Mouse (Mus musculus) sigmoid colon, adult 10 weeks (tissue): Measurements from ENCODE around the gene Serpinb1a. TPM values are rescaled to one million over a fixed set of nuclear protein-coding genes. Genes with fewer than 3 reads are reported as not detected.

Source experiments
- polyA plus RNA-seq: library from polyadenylated mRNA; stranded (reverse); fragments of 350-450 nt; fragmentation: Illumina TruSeq; extraction: RNeasy Lipid Tissue Mini Kit (QIAGEN cat#74804); gene quantifications from one replicate; pipeline ENCODE4 v1.2.3, GENCODE M21; 2014; ENCODE audit warnings: low read depth, low replicate concordance

The Serpinb1a gene
- polyA plus RNA-seq = 685 TPM

DNA sequence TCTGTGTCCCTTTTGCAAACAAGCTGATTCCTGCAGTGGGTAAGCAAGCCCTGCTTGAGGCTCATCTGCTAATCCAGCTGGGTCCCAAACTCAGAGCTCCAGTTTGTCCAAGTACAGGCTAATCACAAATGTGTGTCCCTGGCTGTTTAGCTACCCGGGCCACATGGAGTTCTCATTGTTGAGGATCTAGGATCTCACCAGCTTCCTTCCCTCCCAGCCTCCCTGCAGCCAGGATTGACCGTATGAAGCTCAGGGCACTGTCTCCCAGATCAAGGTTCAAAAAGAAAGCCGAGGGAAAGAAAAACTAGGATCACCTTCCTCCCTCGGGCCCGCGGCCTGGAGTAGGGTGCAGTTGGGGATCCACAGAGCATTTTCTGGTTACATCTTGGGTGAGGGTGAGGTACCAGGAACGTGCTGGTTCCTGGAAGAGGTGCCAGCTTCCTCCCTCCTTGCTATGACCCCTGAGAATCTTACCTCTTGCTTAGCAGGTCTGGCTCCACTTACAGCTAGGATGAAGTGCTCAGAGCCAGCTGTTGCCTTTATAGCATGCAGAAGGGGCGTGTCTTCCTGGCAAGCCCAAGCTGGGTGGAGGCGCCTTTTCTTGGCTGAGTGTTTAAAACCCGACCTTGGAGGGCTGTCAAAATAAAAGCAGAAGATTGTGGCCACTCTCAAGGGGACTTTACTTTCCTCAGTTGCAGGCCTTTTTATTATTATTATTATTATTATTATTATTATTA is at the start of gene Serpinb1a:
Gene Serpinb1a, minus strand, starts transcription at position 518 of the 737 bp plus-strand sequence.

DNA sequence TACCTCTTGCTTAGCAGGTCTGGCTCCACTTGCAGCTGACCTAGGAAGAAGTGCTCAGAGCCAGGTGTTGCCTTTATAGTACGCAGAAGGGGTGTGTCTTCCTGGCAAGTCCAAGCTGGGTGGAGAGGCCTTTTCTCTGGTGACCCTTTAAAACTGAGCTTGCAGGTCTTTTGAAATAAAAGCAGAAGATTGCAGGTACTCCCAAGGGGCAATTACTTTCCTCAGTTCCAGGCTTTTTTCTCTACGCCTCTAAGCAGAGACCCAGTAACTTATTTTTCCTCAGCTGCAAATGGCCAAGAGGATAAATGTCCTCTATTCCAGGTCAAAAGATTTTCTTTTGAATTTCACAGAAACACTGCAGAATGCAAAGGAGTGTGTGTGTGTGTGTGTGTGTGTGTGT is 47.1 kb upstream of the Serpinb1a start, which contains the start of gene Serpinb1c:
Gene Serpinb1c, minus strand, starts transcription at position 101 of the 400 bp plus-strand sequence.

GRCm38 (mm10) chr13:32802259-32803081 is 48.5 kb downstream of the Serpinb1a start, which contains the start of gene D930007J09Rik:
D930007J09Rik (minus strand) TSS chr13:32802849.

DNA sequence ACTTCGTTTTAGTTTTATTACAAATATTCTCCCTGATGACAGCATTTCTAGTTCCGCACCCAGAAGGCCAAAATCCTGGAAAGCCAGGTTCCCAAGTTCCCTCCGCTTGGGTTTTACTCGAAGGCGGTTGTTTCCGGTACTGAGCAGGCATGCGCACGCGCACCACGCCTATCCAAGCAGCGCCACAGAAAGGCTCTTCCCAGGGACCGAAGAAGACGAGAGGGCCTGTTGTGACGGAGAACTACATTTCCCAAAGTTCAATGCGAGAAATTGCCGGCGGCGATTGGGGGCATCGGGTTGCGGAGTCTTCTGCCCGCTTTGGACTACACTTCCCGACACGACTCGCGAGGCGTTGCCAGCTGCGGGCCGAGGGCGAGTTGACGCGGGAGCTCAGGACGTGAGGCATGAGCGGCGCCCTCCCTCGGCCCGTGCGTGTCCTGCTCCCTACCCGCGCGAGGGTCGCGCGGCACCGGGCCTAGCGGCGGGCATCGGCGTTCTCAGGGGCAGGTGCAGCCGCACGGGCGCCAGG is 49.2 kb downstream of the Serpinb1a start, which contains the start of gene Wrnip1:
Gene Wrnip1, plus strand, starts transcription at position 346 of the 529 bp plus-strand sequence.

Other genes with a start within 250 kb of the Serpinb1a start
- gene Mylk4, start 67.2 kb downstream of the Serpinb1a start, polyA plus RNA-seq = not detected
- 25.4 TPM for gene Wrnip1, start 49.1 kb downstream of the Serpinb1a start, polyA plus RNA-seq
- not detected for gene D930007J09Rik, start 48.3 kb downstream of the Serpinb1a start, polyA plus RNA-seq
- 0.63 TPM for gene Serpinb1c, start 47.0 kb upstream of the Serpinb1a start, polyA plus RNA-seq
- gene Serpinb6b, start 114.0 kb upstream of the Serpinb1a start, polyA plus RNA-seq = 10.7 TPM
- 29.4 TPM for gene Serpinb9, start 152.1 kb upstream of the Serpinb1a start, polyA plus RNA-seq
- gene Serpinb9b, start 176.2 kb upstream of the Serpinb1a start, polyA plus RNA-seq = not detected
- 0.35 TPM for gene Serpinb1b, start 227.4 kb upstream of the Serpinb1a start, polyA plus RNA-seq